Mouse (Mus musculus) embryonic facial prominence, embryonic 10.5 days (tissue): ENCODE measurements around the gene Nacc1. TPM values are rescaled to one million over a fixed set of nuclear protein-coding genes. Genes with fewer than 3 reads are reported as not detected.

ENCODE experiments used
- DNase-seq: peaks from one replicate; pipeline ENCODE4 v3.0.0-alpha.2; 2017; ENCODE audit warnings: low spot score
- H3K27ac ChIP-seq: fragments of 300-500 bp; sonication (generic); replicated peaks from 2 replicates; pipeline ENCODE4 v1.5.1; 2016; ENCODE audit warnings: mild to moderate bottlenecking
- H3K27me3 ChIP-seq: fragments of 300-500 bp; sonication (generic); replicated peaks from 2 replicates; pipeline ENCODE4 v1.6.1; 2016; ENCODE audit warnings: low read depth, mild to moderate bottlenecking; ENCODE audit not compliant: poor library complexity, severe bottlenecking
- H3K36me3 ChIP-seq: fragments of 300-500 bp; sonication (generic); replicated peaks from 2 replicates; pipeline ENCODE4 v1.6.1; 2016; ENCODE audit warnings: mild to moderate bottlenecking, moderate library complexity
- H3K4me1 ChIP-seq: fragments of 300-500 bp; sonication (generic); 2 replicates; pipeline ENCODE4 v1.6.1; 2016
- H3K4me3 ChIP-seq: fragments of 300-500 bp; sonication (generic); 2 replicates; pipeline ENCODE4 v1.5.1; 2016; ENCODE audit warnings: mild to moderate bottlenecking, moderate library complexity
- H3K9me3 ChIP-seq: fragments of 300-500 bp; sonication (generic); 2 replicates; pipeline ENCODE4 v1.6.1; 2016; ENCODE audit warnings: mild to moderate bottlenecking
- WGBS: fragments of 180-500 bp; shearing (Covaris S2); methylation state at CpG from one replicate; pipeline ENCODE4 v1.1.7; 2016; 5-methylcytosine and 5-hydroxymethylcytosine counted together
- polyA plus RNA-seq: library from polyadenylated mRNA; unstranded; fragments of >200 nt; fragmentation: Nextera tagmentation; extraction: Ambion mirVana; gene quantifications from 2 replicates; pipeline ENCODE4 v1.2.1, GENCODE M21; 2016

Nacc1 gene
- polyA plus RNA-seq, 1 experiment from 2014 or later = 30.4 TPM

DNA sequence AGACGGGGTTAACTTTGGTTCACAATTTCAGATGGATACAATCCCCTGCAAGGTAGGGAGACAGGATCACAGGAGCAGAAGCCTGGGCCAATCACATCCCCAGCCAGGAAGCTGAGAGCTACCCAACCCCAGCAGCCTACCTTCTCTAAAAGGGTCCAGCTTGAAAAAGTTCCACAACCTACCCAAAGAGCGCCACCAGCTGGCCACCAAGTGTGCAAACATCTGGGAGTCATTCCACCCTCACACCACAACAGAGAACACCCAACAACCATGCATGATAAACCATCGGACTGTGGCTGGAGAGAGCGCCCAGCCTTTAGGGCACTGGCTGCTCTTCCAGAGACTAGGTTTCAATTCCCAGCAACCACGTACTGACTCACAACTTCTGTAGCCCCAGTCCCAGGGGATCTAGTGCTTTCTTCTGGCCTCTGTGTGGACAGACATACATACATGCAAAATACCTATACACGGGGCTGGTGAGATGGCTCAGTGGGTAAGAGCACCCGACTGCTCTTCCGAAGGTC lies 66.5 kb downstream of the Nacc1 start:
- Histone ChIP-seq H3K4me1 (peaks cover 12% of the 10 kb centered on the region), H3K4me3 (no peak overlapping the region), H3K36me3 (no peaks in the 10 kb centered on the region), H3K9me3 (no peaks in the 10 kb centered on the region), H3K27ac (no peak overlapping the region), H3K27me3 (peaks cover 34% of the 10 kb centered on the region)
- no peak for DNase-seq
- WGBS = 74% methylated on average over 8 of the region's 8 CpGs

Other genes with a start within 250 kb of the Nacc1 start
- gene Ier2, start 25.0 kb downstream of the Nacc1 start, polyA plus RNA-seq = 140 and 148 TPM in 2 replicates
- gene Trmt1, start 1.6 kb downstream of the Nacc1 start, polyA plus RNA-seq = 69.1 and 71.2 TPM in 2 replicates
- 4.3 and 5.5 TPM in 2 replicates for gene Lyl1, start 13.6 kb upstream of the Nacc1 start, polyA plus RNA-seq
- gene G430095P16Rik, start 35.1 kb upstream of the Nacc1 start, polyA plus RNA-seq = 1.6 and 3.6 TPM in 2 replicates
- gene Nfix, start 112.5 kb upstream of the Nacc1 start, polyA plus RNA-seq = 0.29 and 0.77 TPM in 2 replicates
- 2.8 and 3.0 TPM in 2 replicates for gene Dand5, start 135.0 kb upstream of the Nacc1 start, polyA plus RNA-seq
- gene Gadd45gip1, start 143.7 kb upstream of the Nacc1 start, polyA plus RNA-seq = 45.2 and 47.3 TPM in 2 replicates
- gene Rad23a, start 152.8 kb upstream of the Nacc1 start, polyA plus RNA-seq = 112 and 122 TPM in 2 replicates
- 758 and 801 TPM in 2 replicates for gene Calr, start 159.1 kb upstream of the Nacc1 start, polyA plus RNA-seq
- 133 and 138 TPM in 2 replicates for gene Farsa, start 169.1 kb upstream of the Nacc1 start, polyA plus RNA-seq
- gene Syce2, start 184.2 kb upstream of the Nacc1 start, polyA plus RNA-seq = 77.8 and 83.7 TPM in 2 replicates
- 49.6 and 51.8 TPM in 2 replicates for gene Gcdh, start 206.1 kb upstream of the Nacc1 start, polyA plus RNA-seq
- gene Klf1, start 214.1 kb upstream of the Nacc1 start, polyA plus RNA-seq = 14.5 and 15.6 TPM in 2 replicates
- 6.1 and 10.1 TPM in 2 replicates for gene Dnase2a, start 220.7 kb upstream of the Nacc1 start, polyA plus RNA-seq
- gene Mast1, start 249.5 kb upstream of the Nacc1 start, polyA plus RNA-seq = 2.3 and 3.4 TPM in 2 replicates